Mouse (Mus musculus): ENCODE measurements around the gene Ipp.
A peak's percentile ranks its signal among the peaks of the same experiment; 100 is the strongest.

The Ipp gene

DNA sequence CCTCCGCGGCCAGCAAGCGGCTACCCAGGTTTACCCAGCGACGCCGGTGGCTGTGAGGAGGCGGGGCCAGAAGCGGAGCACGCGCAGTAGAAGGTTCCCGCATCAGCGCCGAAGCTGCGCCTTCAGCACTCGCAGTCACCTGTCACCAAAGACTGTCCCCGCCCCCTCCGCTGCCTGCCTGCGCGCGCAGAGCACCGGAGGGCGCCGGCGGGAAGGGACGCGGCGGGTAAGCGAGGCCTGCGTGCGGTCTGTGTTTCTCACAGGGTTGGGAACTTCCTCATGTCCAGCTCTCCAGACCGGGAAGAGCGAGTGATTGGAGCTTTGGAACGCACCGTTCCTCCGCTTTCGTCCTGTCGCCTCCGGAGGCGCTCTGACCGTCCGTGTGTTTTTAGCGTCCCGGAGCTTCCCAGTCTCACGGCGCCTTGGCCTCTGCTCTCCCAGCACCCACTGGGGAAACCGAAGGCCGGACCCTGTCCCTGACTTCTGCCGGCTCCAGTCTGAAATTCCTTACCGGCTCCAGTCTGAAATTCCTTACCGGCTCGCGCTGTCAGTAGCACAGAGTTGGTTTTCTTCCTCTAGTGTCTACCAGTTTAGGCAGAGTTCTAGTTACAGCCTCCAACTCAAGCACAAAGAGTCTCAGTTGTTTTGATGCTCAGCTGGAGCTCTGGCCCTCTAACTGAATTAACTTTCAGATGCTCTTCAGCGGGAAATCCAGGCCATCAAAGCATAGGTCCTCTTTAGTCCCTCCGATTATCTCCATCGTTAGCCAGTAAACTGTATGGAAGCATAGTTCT lies at the start of gene Ipp:
TSS of gene Ipp (plus strand) at position 125 of the 794 bp plus-strand sequence.
- peak; percentile 94 for DNase-seq (ENCODE audit: low spot score)

DNA sequence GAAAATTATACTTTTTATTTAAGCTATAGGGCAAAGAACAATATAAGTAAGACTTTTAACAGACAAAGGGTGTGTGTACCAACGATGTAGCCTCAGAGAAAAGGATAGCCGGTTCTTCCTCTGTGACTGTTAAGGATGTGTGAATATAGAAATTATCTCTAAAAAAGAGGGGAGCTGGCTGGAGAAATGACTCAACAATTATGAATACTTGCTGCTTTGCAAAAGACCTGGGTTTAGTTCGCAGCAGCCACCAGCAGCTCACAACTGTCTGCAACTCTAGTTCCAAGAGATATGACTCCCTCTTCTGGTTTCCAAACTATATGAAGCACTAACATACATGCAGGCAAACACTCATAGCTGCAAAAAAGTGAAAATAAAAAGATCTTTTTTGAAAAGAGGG lies 45.4 kb upstream of the Ipp start:
- no peak for DNase-seq (ENCODE audit: low spot score)

DNA sequence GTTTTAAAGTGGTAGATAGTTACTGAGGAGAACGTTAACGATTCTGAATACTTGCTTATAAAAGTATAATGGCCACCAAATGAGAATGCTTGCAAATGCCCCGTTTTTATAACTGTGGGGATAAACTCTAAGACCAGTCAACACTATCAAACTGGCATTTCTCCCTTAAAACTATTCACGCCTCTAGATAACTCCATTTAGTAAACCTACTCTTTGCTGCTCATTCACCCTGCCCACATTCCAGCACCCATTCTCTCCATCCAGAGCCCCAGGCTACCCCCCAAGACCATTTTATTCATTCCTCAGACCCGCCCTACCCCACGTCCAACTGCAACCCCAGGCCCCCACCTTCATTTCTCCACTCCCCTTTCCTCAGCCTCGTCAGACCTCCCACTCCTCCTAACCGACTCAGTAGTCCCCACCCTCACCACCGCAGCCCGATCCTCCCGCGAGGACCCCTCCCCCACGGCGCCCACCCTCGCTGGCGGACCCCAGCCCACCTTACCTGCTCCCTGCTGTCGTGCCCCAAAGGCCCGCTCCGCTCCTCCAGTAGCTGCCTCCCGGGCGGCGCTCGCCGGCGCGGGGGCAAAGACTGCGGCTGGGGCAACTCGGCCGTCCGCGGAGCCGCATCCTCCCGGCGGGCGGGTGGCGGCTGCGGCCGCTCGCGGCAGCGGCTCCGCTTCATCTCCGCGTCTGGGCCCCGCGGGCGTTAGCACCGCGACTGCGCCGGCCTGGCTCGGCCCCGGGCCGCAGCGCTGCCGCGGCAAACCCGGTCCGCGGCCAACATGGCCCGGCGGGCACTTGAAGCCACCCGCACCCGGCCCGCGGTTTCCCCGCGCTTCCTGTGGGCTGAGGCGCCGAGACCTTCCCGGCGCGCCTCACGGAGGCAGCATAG lies 43.9 kb upstream of the Ipp start:
- peak; percentile 60 for DNase-seq (ENCODE audit: low spot score)

DNA sequence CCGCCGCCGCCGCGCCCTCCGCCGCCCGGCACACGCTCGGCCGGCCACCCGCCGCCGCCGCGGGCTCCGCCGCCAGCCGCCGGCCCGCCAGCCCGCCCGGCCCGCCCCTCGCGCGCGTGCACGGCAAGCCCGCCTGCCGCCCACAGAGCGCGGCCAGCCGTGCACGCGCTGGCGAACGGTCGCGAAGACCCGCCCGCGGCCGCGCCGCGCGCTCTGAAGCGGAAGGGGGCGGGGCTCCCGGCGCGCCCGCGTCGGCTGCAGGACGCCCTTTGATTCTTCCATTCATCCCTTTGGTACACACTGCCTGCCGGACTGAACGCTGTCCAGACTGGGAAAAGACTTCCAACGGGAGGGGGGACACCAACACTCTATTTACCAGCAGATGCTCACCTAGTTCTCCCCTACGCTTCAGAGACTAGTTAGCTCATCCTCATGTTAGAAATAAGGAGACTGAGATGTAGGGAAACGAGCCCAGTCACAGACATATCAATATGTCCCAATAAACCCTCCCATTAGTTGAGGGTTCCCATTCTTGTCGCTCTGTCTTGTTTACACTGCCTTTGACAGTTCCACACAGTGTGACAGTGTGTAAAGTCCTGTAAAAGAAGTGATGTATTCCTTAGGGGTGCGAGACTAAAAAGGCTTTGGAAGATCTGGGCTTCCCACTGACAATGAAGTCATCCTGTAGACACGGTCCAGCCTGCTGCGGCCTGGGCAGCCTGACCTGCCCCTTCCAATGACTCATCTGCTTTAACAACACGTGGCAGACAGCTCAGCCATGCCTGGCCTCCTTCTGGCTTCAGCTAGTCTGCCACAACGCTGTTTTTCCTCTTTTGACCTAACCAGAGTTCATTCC lies 43.0 kb upstream of the Ipp start, which contains the start of gene Mast2:
TSS of gene Mast2 (minus strand) at position 58 of the 856 bp plus-strand sequence.
- DNase-seq (ENCODE audit: low spot score) = peak; percentile 79

DNA sequence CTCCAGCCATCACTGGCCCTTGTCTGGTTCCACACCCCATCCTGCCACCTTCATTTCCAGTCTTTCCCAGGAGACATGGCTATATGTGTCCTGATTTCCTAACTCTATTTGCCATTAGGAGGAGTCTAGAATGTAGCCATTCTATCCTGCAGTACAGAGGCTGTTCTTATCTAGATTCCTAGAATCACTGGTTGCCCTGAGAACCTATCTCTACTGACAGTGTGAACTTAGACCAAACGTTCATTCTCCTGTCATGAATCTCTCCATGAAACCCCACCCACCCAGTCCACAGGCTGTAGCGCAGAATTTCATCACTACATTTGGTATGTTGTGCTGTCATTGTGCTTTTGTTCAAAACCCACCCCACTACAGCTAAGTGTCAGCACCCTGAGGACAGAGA lies 26.0 kb upstream of the Ipp start:
- DNase-seq (ENCODE audit: low spot score) = peak; percentile 20

DNA sequence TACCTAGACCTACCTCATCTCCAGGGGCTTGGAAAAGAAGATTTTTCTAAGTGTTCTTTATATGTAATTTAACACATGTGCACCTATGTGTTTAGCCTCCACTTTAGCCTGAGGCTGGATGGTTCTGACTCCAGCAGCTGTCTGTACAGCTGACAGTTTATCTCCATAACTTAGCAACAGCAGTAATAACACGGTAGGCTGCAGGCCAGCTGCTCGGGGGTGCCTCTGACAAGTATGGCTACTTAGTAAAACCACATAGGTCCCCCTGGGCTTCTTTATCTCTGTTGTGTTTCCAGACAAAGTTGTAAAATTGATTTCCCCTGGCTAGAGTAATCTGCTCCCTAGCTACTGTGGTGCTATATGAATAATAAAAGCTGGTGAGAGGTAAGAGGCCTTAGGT lies 23.9 kb upstream of the Ipp start:
- DNase-seq (ENCODE audit: low spot score) = no peak

DNA sequence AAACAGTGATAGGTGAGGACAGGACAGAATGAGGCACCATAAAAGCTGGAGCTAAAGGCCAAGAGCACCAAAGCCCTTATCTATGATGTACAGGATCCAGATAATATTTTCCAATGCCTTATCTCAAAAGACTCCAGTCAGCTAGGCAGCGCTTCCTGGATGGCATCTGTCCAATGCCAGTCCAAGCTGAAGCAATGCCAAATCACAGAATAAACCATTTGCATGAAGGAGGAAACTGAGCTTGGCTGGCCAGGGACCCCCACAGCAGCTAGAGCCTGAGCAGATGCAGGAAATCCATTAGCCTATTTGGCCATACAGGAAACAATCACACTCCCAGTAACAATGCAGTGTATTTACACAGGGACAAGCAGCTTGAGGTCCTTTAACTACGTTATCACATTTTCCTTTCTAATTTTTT lies 16.2 kb upstream of the Ipp start:
- peak; percentile 5 for DNase-seq (ENCODE audit: low spot score)

DNA sequence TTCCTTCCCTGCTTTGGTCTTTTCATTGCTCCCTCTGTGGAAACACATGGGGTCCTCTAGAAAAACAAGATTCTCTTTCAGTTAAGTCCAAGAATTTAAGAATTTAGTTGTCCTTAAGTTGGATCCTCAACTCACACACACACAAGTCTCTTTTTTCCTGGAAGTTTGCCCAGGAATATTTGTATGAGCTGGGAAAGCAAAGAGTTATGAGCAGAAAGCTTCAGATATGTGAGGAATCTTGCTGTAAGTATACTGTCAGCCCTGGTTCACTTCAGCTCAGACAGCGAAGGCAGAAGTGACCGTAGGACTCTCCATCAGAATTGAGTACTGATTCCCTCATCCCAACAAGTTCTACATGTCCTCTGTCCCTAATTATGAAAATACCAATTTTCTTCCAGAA lies 15.5 kb upstream of the Ipp start:
- no peak for DNase-seq (ENCODE audit: low spot score)

DNA sequence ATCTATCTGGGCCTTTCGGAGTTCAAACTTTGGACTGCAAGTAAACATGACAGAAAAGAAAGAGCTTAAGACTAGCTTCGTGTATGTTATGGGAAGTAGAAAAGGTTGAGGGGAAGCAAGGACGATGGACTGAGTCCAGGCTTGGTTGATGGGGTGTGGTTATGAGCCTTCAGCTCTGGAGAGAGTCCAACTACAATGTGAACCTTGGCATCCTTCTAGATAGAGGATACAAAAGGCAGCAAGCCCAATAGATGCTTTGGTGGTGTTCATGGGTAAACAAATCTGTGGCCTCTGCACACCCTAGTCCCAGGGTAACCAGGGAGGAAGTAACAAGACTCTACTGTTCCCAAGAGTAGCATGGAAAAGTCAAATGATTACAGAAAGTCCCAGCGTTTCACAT lies 14.9 kb upstream of the Ipp start:
- no peak for DNase-seq (ENCODE audit: low spot score)

DNA sequence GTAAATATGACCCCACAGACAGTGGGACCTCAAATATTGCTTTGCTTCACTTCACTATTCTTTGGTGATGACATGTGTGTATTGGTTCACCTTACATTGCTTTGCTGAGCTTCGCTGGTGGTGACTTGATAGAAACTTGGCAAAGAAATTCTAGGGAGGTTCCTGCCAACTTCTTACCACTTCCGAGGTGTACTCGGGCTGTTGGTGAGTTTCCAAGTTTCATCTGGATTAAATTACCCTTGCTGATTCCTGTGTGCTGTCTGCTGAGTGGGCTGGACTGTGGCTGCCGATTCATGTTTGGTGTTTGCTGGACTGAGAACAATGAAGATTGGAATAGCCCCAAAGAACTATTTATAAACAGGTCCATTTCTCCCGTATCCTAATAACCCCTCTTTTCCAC lies 13.7 kb upstream of the Ipp start:
- no peak for DNase-seq (ENCODE audit: low spot score)

DNA sequence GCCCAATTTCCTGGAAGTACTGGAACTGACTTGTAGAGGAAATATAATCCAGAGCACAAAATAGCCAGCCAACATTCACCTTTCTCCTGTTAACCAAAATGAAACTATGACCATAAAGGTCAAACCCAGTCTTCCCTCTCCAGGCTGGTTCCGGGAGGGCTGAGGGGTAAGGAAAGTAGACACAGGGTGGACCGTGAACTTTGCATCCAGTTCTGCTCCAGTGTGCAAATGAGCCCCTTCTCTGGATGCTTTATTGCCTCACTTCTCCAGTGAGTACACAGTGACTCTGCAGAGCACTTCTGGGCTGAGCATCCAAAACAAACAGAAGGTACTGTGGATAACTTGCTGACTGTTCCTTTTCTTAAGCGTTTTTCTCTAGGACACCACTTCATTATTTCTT lies 7.4 kb upstream of the Ipp start:
- peak; percentile 27 for DNase-seq (ENCODE audit: low spot score)

DNA sequence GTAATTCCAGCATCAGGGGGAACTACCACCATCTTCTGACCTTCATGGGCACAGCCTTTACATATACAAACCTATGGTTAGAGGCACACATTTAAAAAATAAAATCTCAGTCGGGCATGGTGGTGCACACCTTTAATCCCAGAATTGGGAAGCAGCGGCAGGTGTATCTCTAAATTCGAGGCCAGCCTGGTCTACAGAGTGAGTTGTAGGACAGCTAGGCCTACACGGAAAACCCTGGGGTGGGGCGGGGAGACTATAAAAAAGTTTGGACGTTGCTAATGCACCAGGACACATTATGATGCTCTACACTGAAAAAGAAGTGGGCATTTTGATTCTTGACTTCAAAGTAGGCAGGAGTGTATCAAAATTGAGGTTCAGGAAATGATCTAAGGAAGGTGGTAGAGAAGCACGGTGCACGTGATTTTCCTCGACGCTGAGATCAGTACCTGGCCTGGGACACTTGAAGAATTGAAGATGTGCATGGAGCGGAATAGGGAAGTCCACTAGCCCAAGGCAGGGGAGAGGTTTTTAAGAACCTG lies 394 bp upstream of the Ipp start:
- no peak for DNase-seq (ENCODE audit: low spot score)

DNA sequence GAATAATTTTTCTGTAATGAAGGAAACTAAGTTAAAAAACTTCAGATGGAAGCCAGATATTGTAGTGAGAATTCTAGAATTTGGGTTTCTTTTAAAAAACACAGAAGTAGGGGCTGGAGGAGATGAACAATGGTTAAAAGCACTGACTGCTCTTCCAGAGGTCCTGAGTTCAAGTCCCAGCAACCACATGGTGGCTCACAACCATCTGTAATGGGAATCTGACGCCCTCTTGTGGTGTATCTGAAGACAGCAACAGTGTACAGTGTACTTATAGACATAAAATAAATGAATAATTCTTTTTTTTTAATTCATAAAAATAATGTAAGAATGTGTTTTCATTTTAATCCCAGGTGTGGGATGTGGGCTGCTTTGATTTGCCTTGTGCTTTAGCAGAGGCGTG lies 23.8 kb downstream of the Ipp start:
- DNase-seq (ENCODE audit: low spot score) = no peak

DNA sequence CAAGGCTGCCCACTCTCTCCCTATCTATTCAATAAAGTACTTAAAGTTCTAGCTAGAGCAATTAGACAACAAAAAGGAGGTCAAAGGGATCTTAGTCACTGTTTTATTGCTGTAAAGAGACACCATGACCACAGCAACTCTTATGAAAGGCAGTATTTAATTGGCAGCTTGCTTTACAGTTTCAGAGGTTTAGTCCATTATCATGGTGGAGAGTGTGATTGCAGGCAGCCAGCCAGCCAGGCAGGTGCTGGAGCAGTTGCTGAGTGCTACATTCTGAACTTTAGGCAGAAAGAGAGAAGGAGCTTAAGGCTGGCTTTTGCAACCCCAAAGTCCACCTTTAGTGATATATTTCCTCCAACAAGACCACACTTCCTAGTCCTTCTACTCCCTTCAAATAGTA lies 29.0 kb downstream of the Ipp start:
- no peak for DNase-seq (ENCODE audit: low spot score)

DNA sequence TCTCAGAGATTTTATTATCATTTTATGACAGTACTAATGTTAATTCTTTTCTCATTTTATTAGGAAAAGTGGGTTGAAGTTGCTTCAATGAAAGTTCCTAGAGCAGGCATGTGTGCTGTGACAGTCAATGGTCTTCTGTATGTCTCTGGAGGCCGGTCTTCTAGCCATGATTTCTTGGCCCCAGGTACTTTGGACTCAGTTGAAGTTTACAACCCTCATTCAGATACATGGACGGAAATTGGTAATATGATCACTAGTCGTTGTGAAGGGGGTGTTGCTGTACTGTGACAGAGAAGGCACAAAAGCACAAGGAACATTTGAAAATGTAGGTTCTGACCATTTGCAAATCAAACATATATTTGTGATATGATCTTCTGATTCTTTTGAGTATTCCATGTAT lies 30.4 kb downstream of the Ipp start:
- DNase-seq (ENCODE audit: low spot score) = no peak

DNA sequence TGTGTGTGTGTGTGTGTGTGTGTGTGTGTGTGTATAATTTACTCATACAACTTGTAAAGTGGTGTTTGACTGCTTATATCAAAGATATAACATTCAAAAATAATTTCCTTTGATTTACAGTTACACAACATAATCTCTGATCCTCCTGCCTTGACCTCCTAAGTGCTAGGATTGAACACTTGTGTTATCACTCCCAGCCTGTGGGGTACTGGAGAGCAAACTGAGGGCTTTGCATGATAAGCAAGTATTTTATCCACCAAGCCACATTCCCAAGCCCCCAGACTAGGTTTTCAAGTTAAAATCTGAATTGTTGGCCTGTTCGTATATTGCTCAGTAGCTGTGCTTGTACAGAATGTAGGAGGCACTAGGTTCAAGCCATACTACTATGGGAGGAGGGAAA lies 43.1 kb downstream of the Ipp start:
- DNase-seq (ENCODE audit: low spot score) = no peak

DNA sequence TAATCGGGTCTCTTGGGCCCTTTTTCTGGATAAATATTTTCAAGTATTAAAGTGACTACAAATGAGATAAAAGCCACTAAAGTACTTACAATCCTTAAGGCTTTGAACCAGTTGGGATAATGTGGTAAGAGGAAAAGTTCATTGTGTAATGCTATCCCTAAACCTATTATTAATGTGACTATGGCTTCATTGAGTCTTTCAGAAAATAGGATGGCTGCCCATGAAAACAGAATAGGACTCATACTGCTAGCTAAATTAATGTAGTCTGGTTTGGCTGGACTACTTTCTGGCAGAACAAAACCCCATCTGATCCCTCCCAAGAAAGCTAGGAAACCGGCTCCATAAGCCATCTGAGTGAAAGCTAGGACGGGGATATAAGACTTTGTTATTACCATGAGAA lies 45.7 kb downstream of the Ipp start:
- DNase-seq (ENCODE audit: low spot score) = no peak

DNA sequence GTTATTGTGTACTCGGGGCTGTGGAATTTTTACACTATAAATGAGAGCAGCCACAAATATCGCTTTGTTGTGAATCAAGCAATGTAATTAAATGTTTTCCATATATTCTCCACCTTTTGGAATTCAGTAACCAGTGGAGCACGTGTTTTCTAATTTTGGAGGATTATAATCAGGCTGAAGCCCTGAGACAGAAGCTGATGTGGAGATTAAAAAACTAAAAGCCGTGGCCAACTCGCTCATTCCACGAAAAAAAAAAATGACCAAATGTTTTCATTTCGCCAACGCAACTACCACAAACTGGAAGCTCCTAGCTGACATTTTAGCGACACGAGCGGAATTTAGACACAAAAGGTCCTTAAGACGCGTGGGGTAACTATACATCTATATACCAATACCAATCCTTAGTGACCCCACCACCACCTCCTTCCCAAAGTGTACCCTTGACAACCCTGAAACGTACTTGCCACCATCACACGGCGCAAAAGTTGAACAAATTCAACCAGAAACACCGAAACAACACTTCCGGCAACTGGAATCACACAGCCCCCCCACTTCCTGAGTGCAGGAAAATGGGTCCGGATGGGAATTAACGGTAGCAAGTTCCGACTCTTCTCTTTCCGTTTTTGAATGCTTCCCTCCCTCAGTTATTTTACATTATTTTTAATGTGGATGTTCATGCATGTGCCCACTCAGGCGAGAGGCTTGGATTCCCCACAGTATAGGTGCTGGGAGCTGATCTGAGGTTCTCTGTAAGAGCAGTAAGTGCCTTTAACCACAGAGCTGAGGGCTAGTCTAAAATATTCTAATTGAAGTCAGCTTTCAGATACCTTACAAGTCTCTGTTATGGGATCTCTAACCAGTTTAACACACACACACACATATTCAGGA lies 48.3 kb downstream of the Ipp start, which contains the start of gene Tmem69:
TSS of gene Tmem69 (minus strand) at position 524 of the 888 bp plus-strand sequence.
- DNase-seq (ENCODE audit: low spot score) = peak; percentile 81

DNA sequence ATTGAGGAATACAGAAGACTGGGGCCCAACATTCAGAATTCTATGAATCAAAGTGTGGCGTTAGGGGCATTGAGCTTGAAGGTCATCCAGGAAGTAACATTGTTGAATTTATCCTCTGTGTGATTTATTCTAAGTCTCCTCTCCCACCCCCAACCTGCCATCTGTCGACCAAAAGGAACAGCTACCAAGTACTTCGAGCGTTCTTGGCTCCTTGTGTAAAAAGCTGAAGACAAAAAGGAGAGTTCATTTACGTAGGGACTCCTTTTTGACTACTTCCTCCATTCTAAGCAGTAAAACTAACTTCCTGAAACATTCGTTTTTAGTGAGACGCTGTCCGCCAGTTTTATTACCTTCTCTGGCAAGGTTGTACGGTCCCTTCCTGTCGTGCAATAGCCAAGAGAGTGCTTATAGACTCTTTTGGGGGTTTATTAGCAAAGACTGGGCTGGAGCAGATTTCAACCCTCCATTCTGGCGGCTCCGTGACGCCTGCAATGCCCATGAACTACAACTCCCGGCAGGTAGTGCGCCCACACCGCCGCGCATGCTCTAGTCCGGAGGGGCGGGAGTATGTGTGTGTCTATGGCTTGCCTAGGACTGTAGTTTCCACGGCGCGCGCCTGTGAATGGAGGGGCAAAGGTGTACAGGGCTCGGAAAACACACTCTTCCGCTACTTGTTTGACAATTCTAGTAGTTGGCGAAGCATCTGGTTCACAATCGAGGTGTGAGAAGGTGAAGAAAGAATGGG lies 49.4 kb downstream of the Ipp start:
- peak; percentile 93 for DNase-seq (ENCODE audit: low spot score)

Data from yolk sac, embryonic 10.5 days (tissue).